Mouse (Mus musculus) G1E (cell line): ENCODE measurements around the gene Trappc13. TPM values are rescaled to one million over a fixed set of nuclear protein-coding genes. Genes with fewer than 3 reads are reported as not detected.
"Not testable (repeated sequence)": the region's sequence is repeated elsewhere in the genome, so short reads cannot be mapped to it uniquely, and the experiment has no call there.

Experiments
- ATAC-seq: 2 replicates; pipeline ENCODE4 v1.8.0; 2016; ENCODE audit warnings: mild to moderate bottlenecking; ENCODE audit not compliant: insufficient number of reproducible peaks, poor library complexity, low FRiP score, severe bottlenecking; ENCODE audit errors: extremely low read depth
- DNase-seq: peaks from one replicate; pipeline ENCODE4 v3.0.0; 2012; ENCODE audit warnings: low spot score
- H3K27me3 ChIP-seq: 2 replicates; pipeline ENCODE4 v1.6.1; 2012; ENCODE audit warnings: mild to moderate bottlenecking, low read length, inconsistent platforms; ENCODE audit not compliant: insufficient read depth
- H3K36me3 ChIP-seq: replicated peaks from 2 replicates; pipeline ENCODE3; 2012; ENCODE audit warnings: mild to moderate bottlenecking, inconsistent platforms
- H3K4me1 ChIP-seq: 2 replicates; pipeline ENCODE4 v1.6.1; 2012; ENCODE audit warnings: low read depth, low read length, inconsistent platforms, mixed read lengths; ENCODE audit not compliant: insufficient read depth
- H3K4me3 ChIP-seq: 2 replicates; pipeline ENCODE4 v1.5.1; 2012; ENCODE audit warnings: low read depth, mild to moderate bottlenecking, inconsistent platforms, low read length, moderate library complexity, mixed read lengths
- H3K9me3 ChIP-seq: replicated peaks from 2 replicates; pipeline ENCODE4 v1.6.1; 2012; ENCODE audit warnings: inconsistent platforms
- CTCF ChIP-seq: IDR thresholded peaks from 2 replicates; pipeline ENCODE4 v1.5.1; 2012; ENCODE audit warnings: low read depth, low read length, inconsistent platforms, mixed read lengths
- GATA1 ChIP-seq: IDR thresholded peaks from 2 replicates; pipeline ENCODE4 v1.6.1; 2012; ENCODE audit warnings: borderline replicate concordance, low read length, inconsistent platforms, mixed read lengths
- GATA2 ChIP-seq: IDR thresholded peaks from 2 replicates; pipeline ENCODE4 v1.6.1; 2012; ENCODE audit warnings: low read depth, low read length, inconsistent platforms, borderline replicate concordance
- POLR2AphosphoS5 ChIP-seq: IDR thresholded peaks from 2 replicates; pipeline ENCODE4 v1.6.1; 2012; ENCODE audit warnings: low read depth, low read length, inconsistent platforms; ENCODE audit not compliant: insufficient replicate concordance
- TAL1 ChIP-seq: conservative IDR thresholded peaks from 2 replicates; pipeline ENCODE4 v1.6.1; 2012; ENCODE audit warnings: low read depth, low read length, inconsistent platforms, mixed read lengths
- polyA plus RNA-seq: library from polyadenylated mRNA; stranded (reverse); fragments of >175 nt; gene quantifications from 2 replicates; pipeline ENCODE4 v1.2.3, GENCODE M21; 2012
- total RNA-seq, 2 experiments: library from RNA; stranded (forward) in 1 of 2; stranded (reverse) in 1 of 2; fragments of 200-1000 nt in 1 of 2; fragments of >200 nt in 1 of 2; fragmentation: Nextera tagmentation in 1 of 2; gene quantifications; 2 replicates each; pipeline ENCODE4 v1.2.3; 2014 to 2017

Gene Trappc13
- total RNA-seq (2014; fragmentation: Nextera tagmentation) (64.5 and 66.2 TPM in 2 replicates), total RNA-seq (2017) (71.1 and 73.6 TPM in 2 replicates), polyA plus RNA-seq (0.99 and 3.0 TPM in 2 replicates)

DNA sequence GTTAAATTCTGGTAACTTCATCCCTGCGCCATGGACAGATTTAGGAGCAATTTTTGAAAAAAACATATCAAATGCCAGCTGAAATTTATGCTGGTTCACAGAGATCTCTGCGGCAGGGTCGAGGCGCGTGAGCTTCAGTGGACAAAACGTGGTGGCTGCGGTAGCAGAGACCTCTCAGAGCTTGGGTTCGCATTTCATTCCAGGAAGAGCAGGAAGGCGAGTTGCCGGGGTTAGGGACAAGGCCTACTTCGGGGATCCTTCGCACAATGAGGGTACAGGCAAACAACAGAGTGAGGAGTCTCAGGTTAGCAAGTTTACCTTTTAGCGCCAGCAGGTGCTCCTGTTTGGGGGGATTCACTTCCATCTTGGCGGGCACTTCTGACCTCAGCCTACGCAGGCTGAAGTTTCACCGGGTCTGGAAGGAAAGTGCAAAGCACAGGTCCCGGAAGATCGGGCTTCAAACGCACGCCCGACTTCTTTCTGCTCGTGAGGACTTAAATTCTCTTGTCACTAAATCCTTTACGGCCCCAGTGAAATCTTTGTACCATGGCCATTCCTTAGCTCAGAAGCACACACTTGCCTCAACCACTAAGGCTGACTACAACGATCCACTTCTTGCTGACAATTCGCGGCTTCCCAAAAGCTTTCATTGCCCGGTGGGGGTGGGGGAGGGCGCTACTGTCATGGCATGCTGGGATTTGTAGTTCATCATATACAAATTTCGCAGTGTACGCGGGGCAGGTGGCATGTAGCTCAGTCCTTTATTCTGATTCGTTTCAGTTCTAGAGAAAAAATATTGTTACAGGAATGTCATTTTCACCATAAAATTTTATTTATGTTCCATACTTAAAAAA, at the start of gene Trappc13:
Gene Trappc13, minus strand, starts transcription at position 674 of the 854 bp plus-strand sequence.
- Histone ChIP-seq H3K4me1 (peaks cover 13% of the 10 kb centered on the region), H3K36me3 (peaks cover 28% of the 10 kb centered on the region), H3K4me3 (peak within 1 kb of the TSS; percentile 98), H3K9me3 (no peaks in the 10 kb centered on the region), H3K27me3 (no peaks in the 10 kb centered on the region)
- TF ChIP-seq GATA1 (no peak), GATA2 (no peak), TAL1 (no peak), POLR2AphosphoS5 (no peak), CTCF (no peak)
- peak; percentile 59 for ATAC-seq
- peak; percentile 45 for DNase-seq

DNA sequence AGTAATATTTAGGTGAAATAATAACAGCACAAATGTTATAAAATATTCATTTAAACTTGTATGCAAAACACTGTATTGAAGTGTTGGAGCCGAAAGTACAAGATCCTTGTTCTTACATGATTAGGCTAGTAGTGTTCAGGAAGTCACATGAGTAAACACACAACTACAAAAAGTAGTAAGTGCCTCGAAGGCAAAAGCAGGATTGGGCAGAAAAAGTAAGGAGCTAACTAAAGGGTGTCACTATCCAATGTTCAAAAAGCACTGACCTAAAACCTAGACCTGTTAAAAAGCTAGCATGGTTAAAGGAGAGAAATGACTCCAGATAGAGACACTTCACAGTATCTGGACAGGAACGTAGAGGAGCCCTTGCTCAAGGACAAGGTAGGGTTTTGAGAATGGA, 49.2 kb upstream of the Trappc13 start:
- no peaks in the 10 kb centered on the region for H3K27me3 ChIP-seq
- TF ChIP-seq GATA1 (no peak), GATA2 (no peak), CTCF (no peak), TAL1 (no peak), POLR2AphosphoS5 (no peak)
- H3K9me3 ChIP-seq: no peaks in the 10 kb centered on the region
- ATAC-seq: no peak
- H3K4me3 ChIP-seq: peak overlapping the region; percentile 83
- no peak for DNase-seq
- peaks cover 9% of the 10 kb centered on the region for H3K4me1 ChIP-seq
- H3K36me3 ChIP-seq: peaks cover 17% of the 10 kb centered on the region

DNA sequence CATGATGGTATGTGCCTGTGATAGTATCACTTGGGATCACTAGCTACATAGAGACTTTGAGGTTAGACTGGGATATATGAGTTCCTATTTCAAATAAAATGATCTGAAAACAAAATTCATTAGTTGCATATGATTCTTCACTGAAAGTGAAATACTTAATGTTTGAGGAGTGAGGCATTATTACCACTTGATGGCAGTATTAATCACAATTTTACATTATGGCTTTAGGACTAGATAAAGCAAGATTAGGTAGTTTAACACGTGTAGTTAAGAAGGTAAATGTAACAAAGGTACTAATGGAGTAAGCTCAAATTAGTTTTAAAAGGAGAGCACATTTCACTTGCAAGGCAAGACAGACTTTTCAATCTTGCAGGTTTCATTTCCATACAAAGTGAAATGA, 26.0 kb upstream of the Trappc13 start:
- Histone ChIP-seq H3K36me3 (peaks cover 56% of the 10 kb centered on the region), H3K27me3 (no peaks in the 10 kb centered on the region), H3K9me3 (no peaks in the 10 kb centered on the region), H3K4me3 (no peak overlapping the region), H3K4me1 (no peaks in the 10 kb centered on the region)
- TF ChIP-seq GATA2 (no peak), CTCF (no peak), GATA1 (no peak), TAL1 (no peak), POLR2AphosphoS5 (no peak)
- ATAC-seq: no peak
- DNase-seq: no peak

DNA sequence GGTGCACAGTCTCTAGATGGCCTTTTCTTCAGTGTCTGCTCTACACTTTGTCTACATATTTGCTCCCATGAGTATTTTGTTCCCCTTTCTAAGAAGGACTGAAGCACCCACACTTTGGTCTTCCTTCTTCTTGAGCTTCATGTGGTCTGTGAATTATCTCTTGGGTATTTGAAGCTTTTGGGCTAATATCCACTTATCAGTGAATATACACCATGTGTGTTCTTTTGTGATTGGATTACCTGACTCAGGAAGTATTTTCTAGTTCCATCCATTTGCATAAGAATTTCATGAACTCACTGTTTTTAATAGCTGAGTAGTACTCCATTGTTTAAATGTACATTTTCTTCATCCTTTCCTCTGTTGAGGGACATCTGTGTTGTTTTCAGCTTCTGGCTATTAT, 17.6 kb upstream of the Trappc13 start:
- DNase-seq, ATAC-seq, H3K9me3 ChIP-seq, H3K27me3 ChIP-seq, H3K4me3 ChIP-seq, H3K4me1 ChIP-seq: not testable (repeated sequence)
- peaks cover 39% of the 10 kb centered on the region for H3K36me3 ChIP-seq

DNA sequence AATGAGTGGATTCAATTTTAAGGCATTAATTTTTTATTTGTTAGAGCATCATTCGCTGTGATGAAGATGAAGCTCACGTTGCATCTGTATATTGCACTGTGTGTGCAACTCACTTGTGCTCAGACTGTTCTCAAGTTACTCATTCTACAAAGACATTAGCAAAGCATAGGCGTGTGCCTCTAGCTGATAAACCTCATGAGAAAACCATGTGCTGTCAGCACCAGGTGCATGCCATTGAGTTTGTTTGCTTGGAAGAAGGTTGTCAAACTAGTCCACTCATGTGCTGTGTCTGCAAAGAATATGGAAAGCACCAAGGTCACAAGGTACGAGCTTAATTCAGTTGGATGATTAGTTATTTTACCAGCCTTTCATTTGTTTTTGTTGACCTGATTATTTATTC, 9.1 kb upstream of the Trappc13 start:
- no peak overlapping the region for H3K4me3 ChIP-seq

DNA sequence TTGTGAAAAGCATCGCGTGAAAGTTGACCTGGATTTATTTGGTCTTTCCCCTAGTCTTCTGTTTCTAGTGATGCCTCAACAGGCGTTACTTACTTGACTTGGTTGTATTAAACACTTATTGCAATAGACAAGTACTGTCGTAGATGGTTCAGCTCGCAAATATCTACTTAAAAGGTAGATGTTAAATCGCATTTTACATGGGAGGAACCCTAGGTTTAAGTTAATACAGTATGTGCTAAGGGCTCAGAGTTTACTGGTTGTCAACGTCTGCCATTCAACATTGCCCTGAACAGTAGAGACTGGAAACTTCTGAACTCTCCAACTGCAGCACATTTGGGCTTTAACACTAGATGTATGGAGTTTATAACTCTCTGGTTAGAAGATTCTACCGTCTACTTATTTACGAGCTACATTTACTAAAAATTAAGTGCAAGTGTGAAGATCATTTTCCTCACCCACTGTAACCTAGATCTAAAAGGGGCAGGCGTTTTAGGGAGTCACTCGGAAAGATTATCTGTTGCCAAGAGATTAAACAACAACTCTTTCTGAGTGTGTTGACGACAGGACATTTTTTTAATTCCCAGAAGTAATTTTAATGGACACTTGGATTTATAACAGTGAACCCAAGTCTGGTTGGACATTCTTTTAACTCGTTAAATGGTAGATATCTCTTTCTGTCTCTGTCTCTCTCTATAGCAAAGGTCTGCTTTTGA, 1.1 kb upstream of the Trappc13 start:
- H3K27me3 ChIP-seq: no peaks in the 10 kb centered on the region
- no peaks in the 10 kb centered on the region for H3K9me3 ChIP-seq
- no peak for ATAC-seq
- H3K36me3 ChIP-seq: peaks cover 34% of the 10 kb centered on the region
- TF ChIP-seq GATA1 (no peak), POLR2AphosphoS5 (no peak), CTCF (no peak), GATA2 (no peak), TAL1 (no peak)
- no peak for DNase-seq
- H3K4me1 ChIP-seq: peaks cover 10% of the 10 kb centered on the region
- peak overlapping the region; percentile 98 for H3K4me3 ChIP-seq

More for the DNA sequence above, 9.1 kb upstream of the Trappc13 start:
- ATAC-seq (no peak), DNase-seq (no peak)
- Histone ChIP-seq H3K27me3 (no peaks in the 10 kb centered on the region), H3K4me1 (no peaks in the 10 kb centered on the region), H3K9me3 (no peaks in the 10 kb centered on the region), H3K36me3 (peaks cover 49% of the 10 kb centered on the region)
- TF ChIP-seq CTCF (no peak), POLR2AphosphoS5 (no peak), GATA2 (no peak), GATA1 (no peak), TAL1 (no peak)
